Mouse (Mus musculus): ENCODE results near the gene Cdc42.

Gene Cdc42

DNA sequence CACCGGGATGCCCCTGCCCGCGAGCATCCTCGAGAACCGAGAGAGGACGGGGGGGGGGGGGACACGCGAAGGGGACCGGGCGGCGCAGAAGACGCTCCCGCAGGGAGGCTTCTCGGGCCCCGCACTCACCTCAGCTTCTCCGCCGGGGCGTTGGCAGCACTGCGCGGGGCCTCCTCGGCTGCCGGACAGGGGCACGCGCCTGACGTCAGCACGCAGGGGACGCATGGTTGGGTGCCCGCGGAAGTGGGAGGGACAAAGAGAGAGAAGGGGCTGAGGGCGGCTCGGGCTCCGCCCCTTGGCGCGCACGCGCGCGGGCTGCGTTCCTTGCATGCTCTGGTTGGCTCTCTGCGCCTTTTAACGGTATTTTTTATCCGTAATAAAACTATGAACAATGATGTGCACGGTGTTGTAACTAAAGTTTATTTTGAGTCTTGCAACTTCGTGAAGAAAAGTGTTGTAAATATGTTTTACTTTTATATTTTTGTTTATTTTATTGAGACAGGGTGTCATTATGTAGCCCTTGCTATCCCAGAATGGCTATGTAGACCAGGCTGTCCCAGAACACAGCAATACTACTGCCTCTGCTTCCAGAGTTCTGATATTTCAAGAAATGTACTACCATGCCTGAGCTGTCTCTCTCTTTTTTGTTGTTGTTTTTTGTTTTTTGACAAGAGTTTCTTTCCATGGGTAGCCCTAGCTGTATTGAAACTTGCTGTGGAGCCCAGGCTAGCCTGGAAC is at the start of gene Cdc42:
Cdc42 (minus strand) TSS at position 204 of the 738 bp plus-strand sequence.
- peak; percentile 98 for DNase-seq (ENCODE audit: low spot score)

DNA sequence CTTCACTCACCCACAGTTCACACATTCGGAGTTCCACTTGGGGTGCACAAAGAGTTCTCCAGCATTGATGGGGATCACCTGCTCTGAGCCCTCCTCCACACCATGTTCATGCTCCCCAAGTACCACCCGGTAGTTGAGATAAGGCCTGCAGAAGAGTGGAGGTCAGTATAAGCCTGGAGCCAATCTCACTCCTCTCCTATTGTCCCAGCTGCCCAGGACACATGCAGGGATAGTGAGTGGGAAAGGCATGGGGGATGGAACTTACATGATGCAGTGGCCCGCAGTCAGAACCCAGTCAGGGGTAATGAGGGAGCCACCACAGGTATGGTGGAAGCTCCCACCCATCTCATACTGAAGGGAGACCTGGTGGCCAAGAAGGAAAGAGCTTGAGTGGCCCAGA is 48.1 kb upstream of the Cdc42 start:
- no peak for DNase-seq (ENCODE audit: low spot score)

DNA sequence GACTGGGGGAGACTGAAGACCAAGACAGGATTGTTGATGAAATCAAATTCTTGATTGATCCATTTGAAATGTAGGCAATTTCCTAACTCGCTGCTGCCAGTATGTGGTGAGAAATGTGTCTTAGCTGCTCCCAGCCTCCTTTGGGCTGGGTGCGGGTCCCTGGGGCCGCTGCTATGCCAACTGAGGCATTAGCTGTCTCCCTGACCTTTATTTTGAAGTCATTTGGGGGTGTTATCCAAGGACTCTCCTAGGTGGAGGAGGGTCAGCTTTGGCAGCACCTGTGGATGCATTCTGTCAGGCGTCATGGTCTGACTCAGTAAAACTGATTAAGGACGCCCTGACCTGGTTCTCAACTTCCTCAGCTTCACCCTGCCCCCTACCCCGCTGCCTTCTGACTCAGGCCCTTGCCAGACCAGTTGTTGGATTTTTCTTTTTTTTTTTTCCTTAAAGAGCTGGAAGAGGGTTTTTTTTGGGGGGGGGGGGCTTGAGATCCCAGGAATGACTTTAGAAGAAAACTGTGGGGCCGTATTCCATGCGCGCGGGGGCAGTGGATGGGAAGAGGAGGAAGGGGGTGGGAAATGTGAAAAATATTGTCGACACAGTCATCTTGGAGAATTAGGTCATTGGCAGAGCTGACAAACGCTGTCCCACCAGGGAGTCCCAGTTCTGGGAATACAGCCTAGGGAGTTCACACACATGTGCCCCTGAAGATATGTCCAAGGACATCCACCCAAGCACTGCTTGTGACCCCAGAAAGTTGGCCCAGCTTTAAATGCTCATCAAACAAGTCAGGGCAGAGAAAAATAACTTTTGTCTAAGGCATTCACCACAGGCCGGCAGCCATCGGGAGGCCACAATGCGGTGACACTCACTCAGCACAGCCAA is 39.4 kb upstream of the Cdc42 start:
- DNase-seq (ENCODE audit: low spot score) = no peak

DNA sequence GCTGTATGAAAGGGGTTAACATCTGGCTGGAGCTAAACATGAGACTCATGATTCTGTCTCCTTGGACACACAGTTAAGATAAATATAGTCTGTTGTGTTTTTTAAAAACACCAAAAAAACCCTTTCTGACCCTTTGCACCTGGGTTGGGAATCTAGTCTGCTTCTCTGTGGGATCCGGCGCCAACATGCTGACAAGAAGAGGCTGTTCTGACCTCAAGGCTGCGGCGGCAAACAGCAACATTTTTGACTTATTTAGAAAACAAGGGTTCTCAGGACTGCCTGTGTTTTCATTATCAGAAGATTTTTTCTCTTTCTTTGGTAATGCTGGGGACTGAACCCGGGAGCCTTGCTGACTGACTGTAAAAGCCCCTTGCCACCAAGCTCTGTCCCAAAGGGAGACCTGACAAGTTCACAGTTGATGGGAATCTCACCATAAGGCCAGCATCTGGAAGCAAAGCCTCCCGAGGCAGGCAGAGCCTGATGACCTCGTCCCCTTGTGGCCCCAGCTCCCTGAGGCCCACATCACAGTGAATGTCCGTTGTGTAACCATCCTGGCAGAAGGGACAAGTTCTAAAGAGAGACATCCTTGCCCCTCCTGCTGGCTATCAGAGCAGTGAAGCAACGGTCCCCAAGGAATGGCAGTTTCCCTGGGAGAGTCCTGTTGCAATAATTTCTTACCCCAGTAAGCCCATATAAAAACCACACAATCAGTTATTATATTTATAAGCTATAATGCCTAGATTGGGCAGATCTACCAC is 36.0 kb upstream of the Cdc42 start:
- no peak for DNase-seq (ENCODE audit: low spot score)

DNA sequence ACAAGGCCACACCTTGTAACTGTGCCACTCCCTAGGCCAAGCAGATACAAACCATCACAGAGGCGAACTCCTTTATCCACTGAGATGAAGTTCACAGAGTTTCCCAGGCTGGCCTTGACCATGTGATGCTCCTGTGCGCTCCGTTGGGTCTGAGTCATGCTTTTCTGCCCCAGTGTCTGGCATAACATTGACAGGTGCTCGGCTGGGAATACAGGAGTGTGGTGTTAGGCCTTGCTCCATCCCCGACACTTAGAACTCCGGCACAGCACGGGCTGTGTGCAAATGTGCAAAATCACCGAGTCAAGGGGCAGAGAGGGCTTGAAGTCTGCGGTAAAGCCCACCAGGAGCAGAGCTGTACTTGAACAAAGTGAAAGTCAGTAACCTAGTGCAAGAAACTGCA is 35.4 kb upstream of the Cdc42 start:
- DNase-seq (ENCODE audit: low spot score) = no peak

DNA sequence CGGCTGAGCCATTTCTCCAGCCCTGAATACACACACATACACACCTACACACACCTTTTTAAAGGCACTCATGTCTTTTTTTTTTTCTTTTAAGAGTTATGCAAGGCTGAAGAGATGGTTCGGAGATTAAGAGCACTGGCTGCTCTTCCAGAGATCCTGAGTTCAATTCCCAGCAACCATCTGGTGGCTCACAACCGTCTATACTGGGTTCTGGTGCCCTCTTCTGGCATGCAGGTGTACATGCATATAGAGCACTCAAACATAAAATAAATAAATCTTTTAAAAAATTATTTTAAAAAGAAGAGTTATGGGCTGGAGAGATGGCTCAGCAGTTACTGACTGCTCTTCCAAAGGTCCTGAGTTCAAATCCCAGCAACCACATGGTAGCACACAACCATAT is 33.8 kb upstream of the Cdc42 start:
- DNase-seq (ENCODE audit: low spot score) = no peak

DNA sequence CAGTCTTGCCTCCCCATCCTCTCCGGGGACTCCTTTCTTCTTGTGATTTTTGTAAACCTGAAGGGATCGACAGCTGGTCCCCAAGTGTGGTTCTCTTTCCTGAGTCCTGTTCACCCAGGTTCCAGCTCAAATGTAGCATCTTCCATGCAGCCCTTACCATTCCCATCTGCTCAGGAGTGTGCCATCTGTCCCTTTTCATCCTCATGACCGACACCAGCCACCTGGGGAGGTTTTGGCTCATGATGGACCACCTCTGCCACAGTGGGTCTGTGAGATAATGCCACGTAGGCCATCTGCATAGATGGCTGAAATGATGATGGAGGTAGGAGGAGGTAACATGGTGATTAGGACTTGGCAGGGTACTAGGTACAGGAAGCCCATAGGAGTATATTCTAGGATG is 32.7 kb upstream of the Cdc42 start:
- no peak for DNase-seq (ENCODE audit: low spot score)

DNA sequence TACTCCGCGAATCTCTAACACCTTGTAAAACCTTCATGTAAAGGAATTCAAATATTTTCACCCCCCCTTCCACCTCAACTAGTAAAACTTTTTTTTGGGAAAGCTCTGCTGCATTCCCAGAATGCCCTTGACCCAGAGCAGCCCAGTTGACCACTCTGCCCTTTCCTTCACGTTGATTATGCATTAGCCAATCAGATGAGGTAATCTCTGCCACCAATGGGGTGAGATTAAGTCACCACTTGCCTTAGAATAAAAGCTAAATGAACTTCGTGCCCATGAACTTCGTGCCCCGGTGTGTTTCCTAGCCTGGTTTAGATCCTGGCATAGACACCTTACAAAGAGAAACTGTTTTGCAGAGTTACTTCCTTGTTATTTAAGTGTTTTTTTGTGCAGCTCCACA is 31.5 kb upstream of the Cdc42 start:
- no peak for DNase-seq (ENCODE audit: low spot score)

DNA sequence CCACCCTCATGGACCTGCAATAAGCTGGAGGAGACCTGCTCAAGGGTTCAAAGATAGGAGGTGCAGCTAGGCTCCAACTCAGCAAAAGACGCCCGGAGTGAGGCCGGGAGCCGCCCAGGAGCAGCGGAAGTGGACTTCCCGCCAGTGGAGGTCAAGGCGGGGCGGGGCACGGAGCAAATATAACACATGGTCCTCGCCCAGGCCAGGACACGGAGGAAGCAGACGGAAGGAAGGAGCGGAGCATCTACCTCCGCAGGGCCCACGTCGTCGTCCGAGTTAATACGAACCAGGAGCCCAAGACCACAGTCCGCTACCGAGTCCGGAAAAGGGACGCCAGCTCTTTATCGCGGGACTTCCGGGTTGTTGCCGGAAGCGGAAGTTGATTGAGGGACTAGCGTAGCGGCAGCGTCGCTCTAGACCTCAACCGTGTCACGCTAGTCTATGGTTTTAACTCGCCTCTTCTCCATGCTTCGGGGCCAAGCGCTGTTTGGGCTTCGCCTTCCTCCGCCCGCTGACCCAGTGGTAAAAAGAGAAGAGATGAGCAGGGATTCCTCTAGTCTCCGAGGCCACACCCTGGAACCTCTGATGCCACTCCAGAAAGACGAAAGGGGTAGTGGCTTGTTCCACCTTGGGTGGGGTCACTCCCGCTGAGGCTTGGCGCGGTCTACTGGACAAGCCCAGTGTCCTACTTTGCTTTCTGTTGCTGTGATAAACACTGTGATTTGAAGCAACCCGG is 30.7 kb upstream of the Cdc42 start:
- DNase-seq (ENCODE audit: low spot score) = peak; percentile 97

DNA sequence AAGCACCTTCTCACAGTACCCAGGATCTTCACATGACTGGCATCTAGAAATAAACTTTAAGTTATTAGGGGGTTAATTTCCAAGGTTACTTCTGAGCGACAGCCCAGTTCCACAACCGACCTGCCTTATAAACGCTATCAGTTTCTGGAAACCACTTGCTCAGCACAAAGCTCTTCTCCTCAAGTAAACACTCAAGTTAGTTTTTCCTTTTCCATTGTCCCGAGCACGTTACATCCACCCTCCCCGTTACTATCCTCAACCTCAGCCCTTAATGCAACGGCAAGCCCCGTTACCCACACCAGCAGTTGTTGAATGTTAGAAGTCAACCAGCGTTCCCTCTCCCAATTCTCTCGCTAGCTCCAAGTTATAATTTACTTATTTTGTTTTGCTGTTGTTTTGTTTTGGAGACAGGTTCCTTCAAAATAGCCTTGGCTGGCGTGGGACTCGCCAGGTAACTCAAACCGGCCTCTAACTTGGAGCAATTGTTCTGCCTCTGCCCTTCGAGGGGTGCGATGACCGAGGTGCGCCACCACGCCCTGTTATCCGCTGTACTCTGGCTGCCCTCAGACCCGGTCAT is 30.1 kb upstream of the Cdc42 start:
- DNase-seq (ENCODE audit: low spot score) = peak; percentile 36

DNA sequence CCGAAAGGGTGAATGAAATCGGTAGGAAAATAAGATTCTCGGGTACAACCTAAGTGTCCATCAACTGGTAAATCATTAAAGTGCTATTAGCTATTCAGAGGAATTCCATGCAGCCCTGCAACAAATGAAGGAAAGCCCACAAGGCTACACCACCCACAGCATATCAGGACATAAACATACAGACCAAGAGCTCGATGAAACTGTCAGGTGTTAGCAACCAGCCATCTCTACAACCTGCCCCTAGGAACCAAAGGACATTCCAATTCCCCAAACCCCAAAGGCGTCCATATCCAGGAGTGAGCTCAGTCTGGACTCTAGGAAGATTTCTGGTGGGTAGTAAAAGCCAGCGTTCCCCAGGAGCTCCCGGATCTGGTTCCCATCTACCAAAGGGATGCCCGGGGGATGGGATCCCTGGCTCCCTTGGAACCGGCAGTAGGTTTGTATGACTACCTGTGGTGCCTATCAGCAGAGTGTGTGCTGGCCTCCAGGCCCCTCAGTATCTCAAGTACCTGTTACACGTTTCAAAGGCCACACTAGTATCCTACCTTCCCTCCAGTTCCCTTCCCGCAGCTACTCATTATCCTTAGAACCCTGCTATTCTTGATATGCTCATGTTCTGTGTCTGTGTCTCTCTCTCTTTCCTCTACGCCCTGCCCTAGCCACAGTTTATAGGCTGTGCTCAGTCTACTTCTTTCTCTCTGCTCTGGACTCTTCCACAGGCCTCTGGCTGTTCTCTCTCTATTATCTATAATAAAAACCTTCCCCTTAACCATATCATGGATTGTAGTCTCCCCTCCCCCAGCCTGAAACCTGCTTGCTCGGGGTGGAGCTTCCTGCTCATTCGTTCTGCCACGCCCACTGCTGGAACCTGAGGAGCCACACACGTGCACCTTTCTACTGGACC is 23.4 kb upstream of the Cdc42 start:
- DNase-seq (ENCODE audit: low spot score) = no peak

DNA sequence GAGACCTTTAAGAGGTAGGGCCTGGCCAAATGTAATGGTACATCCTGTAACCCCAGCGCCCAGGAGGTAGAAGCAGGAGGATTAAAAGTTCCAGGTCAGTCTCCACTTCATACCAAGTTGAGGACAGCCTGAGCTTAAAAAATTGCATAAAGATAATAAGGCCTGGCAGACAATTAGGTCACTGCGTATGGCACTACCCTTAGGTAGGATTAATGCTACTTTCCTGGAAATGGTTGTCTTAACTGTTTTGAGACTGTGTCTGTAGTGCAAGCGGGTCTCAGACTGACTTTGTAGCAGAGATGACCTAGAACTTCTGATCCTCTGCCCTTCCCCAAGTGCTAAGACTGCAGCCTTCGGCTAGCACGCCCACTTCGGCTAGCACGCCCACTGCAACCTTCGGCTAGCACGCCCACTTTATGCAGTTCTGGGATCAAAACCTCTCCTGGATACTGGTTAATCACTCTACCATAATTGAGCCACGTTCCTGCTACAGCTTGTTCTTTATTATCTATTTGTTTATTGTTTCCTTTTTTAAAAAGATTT is 22.3 kb upstream of the Cdc42 start:
- DNase-seq (ENCODE audit: low spot score) = no peak

DNA sequence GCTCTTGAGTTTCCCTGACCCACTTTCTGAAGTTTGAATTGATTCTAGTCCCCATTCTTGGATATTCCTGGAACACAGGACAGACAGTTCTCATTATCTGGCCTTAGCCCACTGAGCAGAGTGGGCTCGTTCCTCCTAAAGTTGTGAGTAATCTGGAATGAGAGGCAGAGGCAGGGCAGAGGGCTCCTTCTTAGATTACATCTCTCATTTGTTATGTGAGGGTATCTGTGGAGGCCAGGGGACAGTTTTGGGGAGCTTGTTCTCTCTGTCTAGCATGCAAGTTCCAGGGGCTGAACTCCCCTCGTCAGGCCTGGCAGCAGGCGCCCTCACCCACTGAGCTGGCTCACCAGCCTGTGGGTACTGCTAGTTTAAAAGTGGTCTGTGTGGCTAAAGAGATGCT is 21.6 kb upstream of the Cdc42 start:
- no peak for DNase-seq (ENCODE audit: low spot score)

DNA sequence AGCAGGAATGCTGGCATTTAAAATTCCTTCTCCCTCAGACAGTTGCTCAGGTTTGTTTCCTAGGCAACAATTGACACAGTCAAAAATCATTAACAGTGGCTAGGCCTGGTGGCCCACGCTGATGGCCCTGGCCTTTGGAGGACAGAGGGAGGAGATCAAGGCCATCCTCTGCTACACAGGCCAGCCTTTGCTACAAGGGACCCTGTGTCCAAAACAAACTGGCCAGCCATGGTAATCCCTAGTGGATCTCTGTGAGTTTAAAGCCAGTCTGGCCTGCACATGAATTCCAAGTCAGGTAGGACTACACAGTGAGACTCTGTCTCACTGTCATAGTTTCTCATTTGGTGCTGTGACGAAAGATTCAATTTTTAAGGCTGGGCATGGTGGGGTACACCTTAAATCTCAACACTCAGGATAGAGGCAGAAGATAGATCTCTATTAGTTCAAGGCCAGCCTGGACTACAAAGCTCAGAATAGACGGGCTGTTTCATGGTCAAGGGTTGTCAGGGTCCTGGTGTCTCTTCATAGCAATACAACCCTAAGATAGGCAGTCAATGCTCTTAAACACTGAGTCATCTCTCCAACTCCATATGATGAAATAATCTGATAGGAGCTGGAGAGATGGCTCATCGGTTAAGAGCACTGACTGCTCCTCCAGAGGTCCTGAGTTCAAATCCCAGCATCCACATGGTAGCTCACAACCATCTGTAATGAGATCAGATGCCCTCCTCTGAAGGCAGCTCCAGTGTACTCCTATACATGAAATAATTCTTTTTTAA is 20.2 kb upstream of the Cdc42 start:
- no peak for DNase-seq (ENCODE audit: low spot score)

DNA sequence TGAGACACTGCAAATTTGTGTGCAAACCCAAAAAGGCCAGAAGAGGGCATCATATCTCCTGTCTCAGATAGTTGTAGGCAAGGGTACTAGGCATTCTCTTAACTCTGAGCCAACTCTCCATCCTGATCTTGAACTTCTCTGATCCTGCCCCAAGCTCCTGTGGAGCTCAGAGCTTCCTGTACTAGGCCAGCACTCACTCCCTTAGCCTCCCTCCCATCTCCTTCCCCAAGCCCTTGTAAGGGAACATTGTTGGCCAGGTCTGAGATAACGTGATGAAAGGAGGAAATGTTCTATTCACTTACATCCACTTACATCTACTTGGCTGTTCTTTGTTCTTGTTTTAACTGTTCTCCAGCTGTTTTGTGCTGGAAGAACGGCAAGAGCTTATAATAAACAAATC is 19.3 kb upstream of the Cdc42 start:
- no peak for DNase-seq (ENCODE audit: low spot score)

DNA sequence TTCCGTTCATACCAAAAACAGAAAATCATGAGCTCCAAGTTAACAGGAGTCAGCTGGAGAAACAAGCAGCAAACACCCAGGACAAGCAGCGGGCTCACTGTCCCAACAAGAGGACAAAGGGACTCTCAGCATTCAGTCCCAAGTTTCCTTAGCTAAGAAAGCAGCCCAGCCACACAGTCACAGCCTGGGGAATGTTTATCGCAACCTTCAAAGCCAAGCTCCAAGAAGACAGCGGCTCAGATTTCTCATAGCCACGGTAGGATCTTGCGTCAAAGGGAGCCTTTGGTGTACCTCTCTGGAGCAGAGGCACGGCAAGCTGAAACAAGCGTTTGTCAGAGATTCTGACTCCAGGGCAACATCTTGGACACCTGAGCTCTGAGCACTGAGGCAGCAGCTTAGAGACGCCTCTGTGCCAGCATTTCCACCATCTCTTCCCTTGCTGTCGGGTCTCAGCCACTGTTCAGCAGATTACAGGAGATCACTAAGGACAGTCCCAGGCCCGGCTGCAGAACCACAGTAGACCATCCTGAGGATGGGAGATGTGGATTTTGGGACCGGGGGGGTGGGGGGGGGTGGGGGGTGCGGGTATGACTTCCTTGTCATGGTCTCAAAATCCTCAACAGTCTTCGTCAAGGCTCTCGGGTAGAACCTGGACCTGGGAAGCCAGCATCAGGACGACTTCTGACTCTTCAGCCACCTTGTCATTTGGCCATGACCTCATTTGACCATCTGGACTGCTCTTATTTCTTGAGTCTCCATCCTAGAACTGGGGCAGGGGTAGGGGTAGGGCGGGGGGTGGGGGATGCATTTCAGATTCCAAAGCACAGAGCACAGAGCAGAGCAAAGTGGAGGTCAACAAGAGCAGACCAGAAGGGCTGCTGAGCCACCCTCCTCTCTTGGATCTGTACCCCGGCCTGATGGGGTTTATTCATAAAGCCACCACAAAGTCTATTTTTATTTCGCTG is 18.1 kb upstream of the Cdc42 start:
- peak; percentile 76 for DNase-seq (ENCODE audit: low spot score)

DNA sequence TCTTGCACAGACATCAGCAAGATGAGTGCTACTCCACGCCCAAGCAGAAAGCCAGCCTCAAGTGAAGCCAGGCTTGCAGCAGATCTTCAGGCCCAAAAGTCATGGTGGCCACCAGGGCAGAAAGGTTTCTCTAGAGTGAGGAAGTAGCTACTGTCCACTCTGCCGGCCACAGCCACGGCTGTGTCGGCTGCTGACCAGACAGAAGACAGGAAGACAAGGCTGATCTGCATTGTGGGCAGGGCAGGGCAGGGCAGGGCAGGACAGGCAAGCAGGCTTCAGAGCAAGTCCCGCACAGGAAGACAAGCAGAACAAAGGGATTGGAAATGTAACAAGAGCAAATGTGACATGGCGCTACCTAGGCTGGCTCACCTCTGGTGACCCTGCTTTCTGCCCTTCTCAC is 16.2 kb upstream of the Cdc42 start:
- no peak for DNase-seq (ENCODE audit: low spot score)

All from embryo, embryonic 10 days (tissue).